Mouse (Mus musculus) WW6 (cell line): ENCODE measurements around the gene Rmnd5a.
"Not testable (repeated sequence)": the region's sequence is repeated elsewhere in the genome, so short reads cannot be mapped to it uniquely, and the experiment has no call there.

Source experiments
- DNase-seq: peaks from one replicate; pipeline ENCODE4 v3.0.0-alpha.2; 2013; ENCODE audit warnings: low read depth, low spot score

Rmnd5a gene

GRCm38 (mm10) chr6:71440492-71441250 is at the start of gene Rmnd5a:
Gene Rmnd5a, minus strand, starts transcription at chr6:71440637.
- DNase-seq: peak; percentile 94

- DNase-seq: no peak
Observed at GRCm38 (mm10) chr6:71487966-71488365, 47.5 kb upstream of the Rmnd5a start.

- DNase-seq: no peak
Observed at GRCm38 (mm10) chr6:71486867-71487266, 46.4 kb upstream of the Rmnd5a start.

GRCm38 (mm10) chr6:71486226-71486625 is 45.8 kb upstream of the Rmnd5a start:
- DNase-seq: no peak

GRCm38 (mm10) chr6:71485246-71485645 is 44.8 kb upstream of the Rmnd5a start:
- DNase-seq: no peak

GRCm38 (mm10) chr6:71481136-71481535 is 40.7 kb upstream of the Rmnd5a start:
- no peak for DNase-seq

- DNase-seq: no peak
Observed at GRCm38 (mm10) chr6:71480136-71480535, 39.7 kb upstream of the Rmnd5a start.

- not testable (repeated sequence) for DNase-seq
Observed at GRCm38 (mm10) chr6:71479588-71479987, 39.2 kb upstream of the Rmnd5a start.

GRCm38 (mm10) chr6:71478816-71479568 is 38.6 kb upstream of the Rmnd5a start:
- DNase-seq: not testable (repeated sequence)

- no peak for DNase-seq
Observed at GRCm38 (mm10) chr6:71476783-71477182, 36.3 kb upstream of the Rmnd5a start.

- no peak for DNase-seq
Observed at GRCm38 (mm10) chr6:71475604-71476003, 35.2 kb upstream of the Rmnd5a start.

GRCm38 (mm10) chr6:71472786-71473185 is 32.3 kb upstream of the Rmnd5a start:
- DNase-seq: no peak

GRCm38 (mm10) chr6:71471830-71472520 is 31.5 kb upstream of the Rmnd5a start:
- DNase-seq: no peak

- DNase-seq: no peak
Observed at GRCm38 (mm10) chr6:71469291-71469690, 28.9 kb upstream of the Rmnd5a start.

GRCm38 (mm10) chr6:71467766-71468165 is 27.3 kb upstream of the Rmnd5a start:
- no peak for DNase-seq

GRCm38 (mm10) chr6:71465146-71465545 is 24.7 kb upstream of the Rmnd5a start:
- DNase-seq: no peak

GRCm38 (mm10) chr6:71457956-71458608 is 17.6 kb upstream of the Rmnd5a start:
- no peak for DNase-seq

GRCm38 (mm10) chr6:71453983-71454739 is 13.7 kb upstream of the Rmnd5a start:
- not testable (repeated sequence) for DNase-seq

- DNase-seq: no peak
Observed at GRCm38 (mm10) chr6:71452792-71453191, 12.4 kb upstream of the Rmnd5a start.

- DNase-seq: no peak
Observed at GRCm38 (mm10) chr6:71445560-71445959, 5.1 kb upstream of the Rmnd5a start.

- DNase-seq: no peak
Observed at GRCm38 (mm10) chr6:71444756-71445155, 4.3 kb upstream of the Rmnd5a start.
